Mouse (Mus musculus): ENCODE measurements around the gene Ppm1k. TPM values are rescaled to one million over a fixed set of nuclear protein-coding genes. Genes with fewer than 3 reads are reported as not detected.

The Ppm1k gene
- polyA plus RNA-seq, 1 experiment from 2014 or later, result 5.0 TPM

DNA sequence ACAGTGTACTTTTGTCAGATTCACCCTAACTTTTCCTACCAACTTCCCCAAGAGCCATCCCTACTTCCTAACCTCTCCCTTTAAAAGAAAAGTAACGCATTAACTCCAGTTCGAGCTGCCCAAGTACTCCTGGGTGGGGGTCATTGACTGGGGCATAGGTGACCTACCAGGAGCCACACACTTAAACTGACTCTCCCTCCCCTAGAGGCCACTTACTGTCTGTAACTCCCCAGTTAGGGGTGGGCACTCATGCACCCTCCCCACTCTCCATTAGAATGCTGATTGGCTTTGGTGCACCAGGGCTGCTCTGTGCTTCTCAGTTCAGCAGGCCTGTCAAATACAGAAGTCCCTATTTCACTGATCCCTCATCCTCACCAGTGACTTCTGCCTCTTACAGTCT is 8.3 kb downstream of the Ppm1k start:
- Histone ChIP-seq H3K4me2 (ENCODE audit: low read depth, severe bottlenecking) (no peak overlapping the region), H3K9me3 (ENCODE audit: control insufficient read depth, low read length) (no peaks in the 10 kb centered on the region), H3K27ac (replicated peaks; ENCODE audit: low read depth, low read length) (no peak overlapping the region), H3K36me3 (ENCODE audit: control insufficient read depth, insufficient read depth, low read length) (no peaks in the 10 kb centered on the region), H3K9ac (ENCODE audit: low read length) (no peak overlapping the region), H3K4me3 (ENCODE audit: low read depth, low read length) (no peak overlapping the region), H3K27me3 (ENCODE audit: control insufficient read depth, insufficient read depth, low read length) (no peaks in the 10 kb centered on the region), H3K4me1 (ENCODE audit: control insufficient read depth, insufficient read depth, low read length) (no peaks in the 10 kb centered on the region)
- DNase-seq (ENCODE audit: low spot score) (no peak), ATAC-seq (ENCODE audit: insufficient number of reproducible peaks, low FRiP score, low TSS enrichment, low read depth) (no peak)
- whole genome bisulfite sequencing, result 92% methylated on average over 2 of the region's 2 CpGs

- 88% methylated on average over 10 of the region's 10 CpGs for WGBS
Observed at GRCm38 (mm10) chr6:57524742-57525141, 10.5 kb downstream of the Ppm1k start.

GRCm38 (mm10) chr6:57520749-57521652 is 14.3 kb downstream of the Ppm1k start:
- no peak for DNase-seq (ENCODE audit: low spot score)
- Histone ChIP-seq H3K4me2 (ENCODE audit: low read depth, severe bottlenecking) (no peak overlapping the region), H3K9me3 (ENCODE audit: control insufficient read depth, low read length) (no peaks in the 10 kb centered on the region)

More at GRCm38 (mm10) chr6:57524742-57525141, 10.5 kb downstream of the Ppm1k start:
- H3K9me3 ChIP-seq (ENCODE audit: control insufficient read depth, low read length), result no peaks in the 10 kb centered on the region
- H3K4me3 ChIP-seq (ENCODE audit: low read depth, low read length), result no peak overlapping the region
- H3K4me2 ChIP-seq (ENCODE audit: low read depth, severe bottlenecking), result no peak overlapping the region
- no peak overlapping the region for H3K9ac ChIP-seq (ENCODE audit: low read length)
- H3K36me3 ChIP-seq (ENCODE audit: control insufficient read depth, insufficient read depth, low read length), result no peaks in the 10 kb centered on the region
- DNase-seq (ENCODE audit: low spot score) (no peak), ATAC-seq (ENCODE audit: insufficient number of reproducible peaks, low FRiP score, low TSS enrichment, low read depth) (no peak)
- H3K27ac ChIP-seq (replicated peaks; ENCODE audit: low read depth, low read length), result no peak overlapping the region
- H3K4me1 ChIP-seq (ENCODE audit: control insufficient read depth, insufficient read depth, low read length), result no peaks in the 10 kb centered on the region
- H3K27me3 ChIP-seq (ENCODE audit: control insufficient read depth, insufficient read depth, low read length), result no peaks in the 10 kb centered on the region

GRCm38 (mm10) chr6:57514035-57514374 is 21.3 kb downstream of the Ppm1k start:
- Histone ChIP-seq H3K9ac (ENCODE audit: low read length) (no peak overlapping the region), H3K27ac (replicated peaks; ENCODE audit: low read depth, low read length) (no peak overlapping the region)
- 80% methylated on average over 4 of the region's 4 CpGs for WGBS

More at GRCm38 (mm10) chr6:57520749-57521652, 14.3 kb downstream of the Ppm1k start:
- Histone ChIP-seq H3K9ac (ENCODE audit: low read length) (no peak overlapping the region), H3K27ac (replicated peaks; ENCODE audit: low read depth, low read length) (no peak overlapping the region), H3K27me3 (ENCODE audit: control insufficient read depth, insufficient read depth, low read length) (no peaks in the 10 kb centered on the region), H3K4me1 (ENCODE audit: control insufficient read depth, insufficient read depth, low read length) (no peaks in the 10 kb centered on the region), H3K4me3 (ENCODE audit: low read depth, low read length) (no peak overlapping the region), H3K36me3 (ENCODE audit: control insufficient read depth, insufficient read depth, low read length) (no peaks in the 10 kb centered on the region)
- no peak for ATAC-seq (ENCODE audit: insufficient number of reproducible peaks, low FRiP score, low TSS enrichment, low read depth)
- WGBS, result 92% methylated on average over 10 of the region's 10 CpGs

DNA sequence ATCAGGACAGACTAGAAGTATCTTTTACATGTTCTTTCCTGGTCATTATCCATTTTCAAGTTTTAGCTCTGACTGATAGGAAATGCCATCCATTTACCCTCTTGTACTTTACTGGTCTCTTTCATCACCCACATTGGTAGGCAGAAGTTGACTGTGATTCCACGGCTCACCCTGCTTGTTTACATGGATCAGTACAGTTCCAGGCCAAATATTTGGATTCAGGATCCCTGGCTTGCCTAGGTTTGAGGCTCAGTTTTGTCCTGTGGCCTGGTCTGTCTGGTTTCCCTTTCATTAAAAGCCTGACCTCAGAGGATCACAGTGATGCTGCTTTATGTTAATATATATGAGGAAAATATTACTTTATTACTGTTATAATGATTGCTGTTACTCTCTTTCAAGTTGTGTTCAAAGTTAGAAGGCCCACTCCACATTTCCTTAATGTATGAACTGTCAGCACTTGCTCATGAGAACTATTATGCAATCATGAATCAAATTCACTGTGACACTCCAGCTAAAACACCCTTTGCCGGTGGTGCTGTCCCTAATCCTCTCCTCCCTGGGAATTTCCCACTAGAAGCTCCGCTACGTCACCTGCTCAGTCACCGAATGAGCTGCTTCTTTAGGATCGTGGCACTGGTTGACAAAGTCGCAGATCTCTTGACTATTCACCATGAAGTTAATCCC is 21.8 kb downstream of the Ppm1k start:
- Histone ChIP-seq H3K27me3 (ENCODE audit: control insufficient read depth, insufficient read depth, low read length) (no peaks in the 10 kb centered on the region), H3K36me3 (ENCODE audit: control insufficient read depth, insufficient read depth, low read length) (no peaks in the 10 kb centered on the region), H3K9me3 (ENCODE audit: control insufficient read depth, low read length) (no peaks in the 10 kb centered on the region), H3K4me3 (ENCODE audit: low read depth, low read length) (no peak overlapping the region), H3K27ac (replicated peaks; ENCODE audit: low read depth, low read length) (no peak overlapping the region), H3K9ac (ENCODE audit: low read length) (no peak overlapping the region), H3K4me2 (ENCODE audit: low read depth, severe bottlenecking) (no peak overlapping the region), H3K4me1 (ENCODE audit: control insufficient read depth, insufficient read depth, low read length) (no peaks in the 10 kb centered on the region)
- ATAC-seq (ENCODE audit: insufficient number of reproducible peaks, low FRiP score, low TSS enrichment, low read depth), result no peak
- 87% methylated on average over 7 of the region's 7 CpGs for WGBS
- no peak for DNase-seq (ENCODE audit: low spot score)

More at GRCm38 (mm10) chr6:57514035-57514374, 21.3 kb downstream of the Ppm1k start:
- H3K36me3 ChIP-seq (ENCODE audit: control insufficient read depth, insufficient read depth, low read length), result no peaks in the 10 kb centered on the region
- ATAC-seq (ENCODE audit: insufficient number of reproducible peaks, low FRiP score, low TSS enrichment, low read depth), result no peak
- H3K4me2 ChIP-seq (ENCODE audit: low read depth, severe bottlenecking), result no peak overlapping the region
- H3K4me1 ChIP-seq (ENCODE audit: control insufficient read depth, insufficient read depth, low read length), result no peaks in the 10 kb centered on the region
- no peak for DNase-seq (ENCODE audit: low spot score)
- H3K9me3 ChIP-seq (ENCODE audit: control insufficient read depth, low read length), result no peaks in the 10 kb centered on the region
- no peak overlapping the region for H3K4me3 ChIP-seq (ENCODE audit: low read depth, low read length)
- no peaks in the 10 kb centered on the region for H3K27me3 ChIP-seq (ENCODE audit: control insufficient read depth, insufficient read depth, low read length)

DNA sequence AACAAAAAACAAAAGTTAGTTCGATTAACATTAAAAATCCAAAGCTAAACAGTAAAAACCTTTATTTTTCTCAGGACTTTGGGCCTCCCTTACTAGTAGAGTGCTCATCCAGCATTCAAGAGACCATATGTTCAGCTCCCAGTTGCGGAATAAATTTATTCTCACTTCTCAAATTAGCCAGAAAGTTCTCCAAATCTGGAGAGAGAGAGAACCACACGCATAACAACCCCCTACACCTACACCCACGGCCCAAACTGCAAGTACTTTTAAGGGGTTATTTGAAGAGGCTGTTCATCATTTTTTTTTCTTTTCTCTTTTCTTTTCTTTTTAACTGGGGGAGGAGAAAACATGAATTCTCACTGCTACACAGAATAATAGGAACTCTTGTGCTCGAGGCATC is 23.4 kb downstream of the Ppm1k start:
- WGBS, result 88% methylated on average over 5 of the region's 5 CpGs
- DNase-seq (ENCODE audit: low spot score) (no peak), ATAC-seq (ENCODE audit: insufficient number of reproducible peaks, low FRiP score, low TSS enrichment, low read depth) (no peak)
- Histone ChIP-seq H3K9me3 (ENCODE audit: control insufficient read depth, low read length) (no peaks in the 10 kb centered on the region), H3K27ac (replicated peaks; ENCODE audit: low read depth, low read length) (no peak overlapping the region), H3K4me2 (ENCODE audit: low read depth, severe bottlenecking) (no peak overlapping the region), H3K36me3 (ENCODE audit: control insufficient read depth, insufficient read depth, low read length) (no peaks in the 10 kb centered on the region), H3K27me3 (ENCODE audit: control insufficient read depth, insufficient read depth, low read length) (no peaks in the 10 kb centered on the region), H3K4me1 (ENCODE audit: control insufficient read depth, insufficient read depth, low read length) (no peaks in the 10 kb centered on the region), H3K9ac (ENCODE audit: low read length) (no peak overlapping the region), H3K4me3 (ENCODE audit: low read depth, low read length) (no peak overlapping the region)

DNA sequence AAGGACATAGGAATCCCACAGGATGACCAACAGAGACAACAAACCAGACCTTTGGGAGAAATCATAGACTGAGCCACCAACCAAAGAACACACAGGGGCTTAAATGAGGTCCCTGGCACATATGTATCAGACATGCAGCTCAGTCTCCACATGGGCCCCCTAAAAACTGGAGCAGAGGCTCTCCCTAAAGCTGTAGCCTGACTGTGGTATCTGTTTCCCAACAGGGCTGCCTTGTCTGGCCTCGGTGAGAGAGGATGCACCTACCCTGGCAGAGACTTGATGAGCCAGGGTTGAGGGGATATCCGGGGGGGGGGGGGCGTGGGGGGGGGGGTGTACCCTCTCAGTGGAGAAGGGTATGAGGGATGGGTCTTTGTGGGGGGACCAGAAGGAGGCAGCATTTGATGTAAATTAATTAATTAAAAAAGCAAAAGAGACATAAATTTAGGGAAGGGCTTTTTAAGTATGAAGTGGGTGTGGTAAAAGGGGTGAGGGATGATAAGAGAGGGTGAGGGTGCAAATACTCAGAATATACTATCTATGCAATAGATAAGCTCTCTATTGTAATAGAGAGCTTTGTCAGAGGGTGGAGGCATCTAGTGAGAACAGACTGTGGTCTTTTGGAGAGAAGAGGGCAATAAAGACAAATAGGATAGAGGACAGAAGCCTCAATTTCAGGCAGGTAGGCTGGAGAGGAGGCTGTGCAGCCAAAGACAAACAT is 31.4 kb downstream of the Ppm1k start:
- H3K4me3 ChIP-seq (ENCODE audit: low read depth, low read length), result no peak overlapping the region
- 59% methylated on average over 3 of the region's 3 CpGs for WGBS
- no peaks in the 10 kb centered on the region for H3K36me3 ChIP-seq (ENCODE audit: control insufficient read depth, insufficient read depth, low read length)
- H3K4me2 ChIP-seq (ENCODE audit: low read depth, severe bottlenecking), result no peak overlapping the region
- H3K27ac ChIP-seq (replicated peaks; ENCODE audit: low read depth, low read length), result no peak overlapping the region
- H3K27me3 ChIP-seq (ENCODE audit: control insufficient read depth, insufficient read depth, low read length), result no peaks in the 10 kb centered on the region
- H3K4me1 ChIP-seq (ENCODE audit: control insufficient read depth, insufficient read depth, low read length), result no peaks in the 10 kb centered on the region
- H3K9ac ChIP-seq (ENCODE audit: low read length), result no peak overlapping the region
- ATAC-seq (ENCODE audit: insufficient number of reproducible peaks, low FRiP score, low TSS enrichment, low read depth), result no peak
- DNase-seq (ENCODE audit: low spot score), result no peak
- H3K9me3 ChIP-seq (ENCODE audit: control insufficient read depth, low read length), result no peaks in the 10 kb centered on the region

DNA sequence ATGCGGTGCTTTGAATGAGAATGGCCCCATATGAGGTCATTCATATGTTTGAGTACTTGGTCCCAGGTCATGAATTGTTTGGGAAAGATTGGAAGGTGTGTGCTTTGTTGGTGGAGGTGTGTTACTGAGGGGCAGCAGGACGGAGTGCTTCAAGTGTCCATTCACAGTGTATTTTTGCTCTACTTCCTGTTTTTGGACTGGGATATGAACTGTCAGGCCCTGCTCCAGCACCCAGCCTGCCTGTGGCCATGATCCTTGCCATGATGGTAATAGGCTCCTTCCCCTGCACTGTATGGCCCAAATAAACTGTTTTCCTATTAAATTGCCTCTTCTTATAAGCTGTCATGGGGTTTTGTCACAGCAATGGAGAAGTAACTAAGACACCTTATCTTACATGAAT is 36.1 kb downstream of the Ppm1k start:
- no peaks in the 10 kb centered on the region for H3K36me3 ChIP-seq (ENCODE audit: control insufficient read depth, insufficient read depth, low read length)
- no peak overlapping the region for H3K4me3 ChIP-seq (ENCODE audit: low read depth, low read length)
- no peak overlapping the region for H3K27ac ChIP-seq (replicated peaks; ENCODE audit: low read depth, low read length)
- no peaks in the 10 kb centered on the region for H3K27me3 ChIP-seq (ENCODE audit: control insufficient read depth, insufficient read depth, low read length)
- no peak overlapping the region for H3K4me2 ChIP-seq (ENCODE audit: low read depth, severe bottlenecking)
- no peak overlapping the region for H3K9ac ChIP-seq (ENCODE audit: low read length)
- WGBS, result 82% methylated on average over 2 of the region's 2 CpGs
- no peak for DNase-seq (ENCODE audit: low spot score)
- H3K9me3 ChIP-seq (ENCODE audit: control insufficient read depth, low read length), result no peaks in the 10 kb centered on the region
- no peak for ATAC-seq (ENCODE audit: insufficient number of reproducible peaks, low FRiP score, low TSS enrichment, low read depth)
- no peaks in the 10 kb centered on the region for H3K4me1 ChIP-seq (ENCODE audit: control insufficient read depth, insufficient read depth, low read length)

Measured in limb, embryonic 11.5 days (tissue).